Mouse (Mus musculus): ENCODE measurements around the gene Ttc28.

The Ttc28 gene

GRCm38 (mm10) chr5:111208660-111208969, 329.0 kb downstream of the Ttc28 start:
- no peak for DNase-seq (ENCODE audit: low read depth)

DNA sequence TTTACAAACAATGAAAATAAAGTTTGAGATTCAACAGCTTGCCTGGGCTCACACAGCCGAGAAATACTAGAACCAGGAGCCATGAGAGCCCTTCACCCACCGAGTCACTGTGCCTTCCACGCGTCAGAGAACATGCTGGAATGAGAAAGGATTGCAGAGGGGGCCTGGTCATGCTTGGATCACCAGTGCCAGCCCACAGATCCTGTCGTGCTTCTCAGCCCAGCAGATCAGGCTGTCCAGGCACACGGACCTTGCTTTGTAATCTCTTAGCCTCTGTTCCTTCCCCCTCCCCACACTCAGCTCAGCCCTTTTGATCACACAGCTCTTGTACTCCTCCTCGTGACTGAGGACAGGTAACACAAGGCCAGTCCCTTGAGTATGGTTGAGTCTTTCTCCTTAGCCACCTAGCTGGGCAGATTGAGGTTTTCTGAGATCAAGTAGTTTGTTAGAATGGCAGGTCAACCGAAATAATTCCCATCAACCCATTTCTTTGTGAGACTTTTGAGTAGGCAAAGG, 334.4 kb downstream of the Ttc28 start:
- no peak for DNase-seq (ENCODE audit: low read depth)

GRCm38 (mm10) chr5:111214890-111215289, 335.3 kb downstream of the Ttc28 start:
- no peak for DNase-seq (ENCODE audit: low read depth)

GRCm38 (mm10) chr5:111215722-111216121, 336.1 kb downstream of the Ttc28 start:
- no peak for DNase-seq (ENCODE audit: low read depth)

- no peak for DNase-seq (ENCODE audit: low read depth)
Measured at GRCm38 (mm10) chr5:111216166-111216565, 336.6 kb downstream of the Ttc28 start.

DNA sequence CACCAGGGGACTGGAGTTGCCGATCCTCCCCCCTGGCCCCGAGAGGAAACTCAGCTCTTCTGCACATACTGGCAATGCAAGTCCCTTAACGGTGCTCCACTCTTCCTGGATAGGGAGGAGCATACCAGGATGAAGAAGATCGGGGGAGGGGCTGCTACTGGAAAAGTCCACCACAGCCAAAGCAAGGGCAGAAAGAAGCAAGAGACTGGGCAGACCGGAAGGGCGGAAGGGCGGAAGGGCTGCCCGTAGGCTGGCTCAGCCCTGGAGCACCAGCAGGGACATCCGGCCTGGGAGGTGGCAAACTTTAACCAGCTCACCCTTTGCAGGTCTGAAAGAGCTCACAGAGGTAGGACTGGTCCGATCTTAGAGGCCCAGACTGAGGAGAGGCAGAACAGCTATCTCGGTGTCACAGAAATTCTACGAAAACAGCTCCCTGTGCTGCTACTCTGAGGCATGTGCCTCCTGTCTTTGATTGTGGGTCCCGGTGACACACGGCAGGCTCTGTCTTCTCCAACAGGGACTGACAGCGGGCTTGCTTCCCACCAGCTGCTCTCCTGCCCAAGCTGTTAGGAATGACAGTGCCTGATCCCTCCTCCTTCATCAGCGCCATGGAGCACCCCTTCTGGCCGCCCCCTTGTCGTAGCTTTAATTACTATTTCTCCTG, 338.0 kb downstream of the Ttc28 start:
- DNase-seq (ENCODE audit: low read depth): no peak

- no peak for DNase-seq (ENCODE audit: low read depth)
Measured at GRCm38 (mm10) chr5:111218111-111218891, 338.7 kb downstream of the Ttc28 start.

- no peak for DNase-seq (ENCODE audit: low read depth)
Measured at GRCm38 (mm10) chr5:111218998-111219397, 339.4 kb downstream of the Ttc28 start.

- DNase-seq (ENCODE audit: low read depth): no peak
Measured at GRCm38 (mm10) chr5:111220679-111221380, 341.2 kb downstream of the Ttc28 start.

DNA sequence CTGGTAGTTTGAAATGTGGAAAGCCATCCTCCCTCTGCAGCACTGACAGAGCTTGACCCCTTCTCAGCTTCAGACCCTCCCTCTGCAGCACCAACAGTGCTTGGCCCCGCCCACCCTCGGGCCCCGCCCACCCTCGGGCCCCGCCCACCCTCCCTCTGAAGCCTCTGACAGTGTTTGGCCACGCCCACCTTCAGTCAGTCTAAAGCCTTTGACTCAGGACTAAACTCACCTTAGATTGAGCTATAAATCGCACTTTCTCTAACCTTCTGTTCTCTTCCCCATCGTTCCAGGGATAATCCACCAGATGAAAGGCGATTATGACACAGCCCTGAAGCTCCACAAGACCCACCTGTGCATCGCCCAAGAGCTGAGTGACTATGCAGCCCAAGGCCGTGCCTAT, 343.2 kb downstream of the Ttc28 start:
- no peak for DNase-seq (ENCODE audit: low read depth)

DNA sequence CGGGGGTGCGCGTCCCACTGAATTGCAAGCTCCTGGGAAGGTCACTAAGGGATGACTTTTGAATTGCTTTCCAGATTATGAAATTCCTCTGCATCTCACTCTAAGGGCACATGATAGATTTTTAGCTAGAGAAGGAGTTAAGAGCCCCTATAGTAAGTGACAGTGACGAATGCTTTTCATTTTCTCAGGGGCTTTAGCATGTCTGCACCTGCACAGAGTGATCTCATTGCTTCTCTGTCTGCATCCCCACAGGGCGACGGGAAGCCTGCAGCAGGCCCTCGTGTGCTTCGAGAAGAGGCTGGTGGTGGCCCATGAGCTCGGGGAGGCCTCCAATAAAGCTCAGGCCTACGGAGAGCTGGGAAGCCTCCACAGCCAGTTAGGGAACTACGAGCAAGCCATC, 345.7 kb downstream of the Ttc28 start:
- DNase-seq (ENCODE audit: low read depth): no peak

- no peak for DNase-seq (ENCODE audit: low read depth)
Measured at GRCm38 (mm10) chr5:111226486-111226885, 346.9 kb downstream of the Ttc28 start.

DNA sequence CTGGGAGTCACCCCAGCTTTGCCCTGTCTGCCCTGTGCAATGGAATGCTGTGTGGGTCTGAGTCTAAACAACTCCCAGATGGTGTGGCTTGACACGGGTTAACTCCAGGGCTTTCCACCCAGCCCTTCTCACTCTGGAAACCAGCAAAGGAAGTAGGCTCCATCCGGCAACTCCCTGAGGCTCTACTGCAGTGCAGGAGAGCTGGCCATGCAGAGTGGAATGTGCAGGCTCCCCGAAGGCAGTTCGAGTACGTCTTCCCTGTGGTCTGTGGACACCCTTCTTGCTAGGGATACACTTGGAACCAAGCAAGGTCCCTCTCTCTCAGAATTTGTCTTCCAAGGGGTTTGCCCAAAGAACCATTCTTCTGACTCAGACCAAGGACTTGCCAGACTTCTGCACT, 348.2 kb downstream of the Ttc28 start:
- no peak for DNase-seq (ENCODE audit: low read depth)

DNA sequence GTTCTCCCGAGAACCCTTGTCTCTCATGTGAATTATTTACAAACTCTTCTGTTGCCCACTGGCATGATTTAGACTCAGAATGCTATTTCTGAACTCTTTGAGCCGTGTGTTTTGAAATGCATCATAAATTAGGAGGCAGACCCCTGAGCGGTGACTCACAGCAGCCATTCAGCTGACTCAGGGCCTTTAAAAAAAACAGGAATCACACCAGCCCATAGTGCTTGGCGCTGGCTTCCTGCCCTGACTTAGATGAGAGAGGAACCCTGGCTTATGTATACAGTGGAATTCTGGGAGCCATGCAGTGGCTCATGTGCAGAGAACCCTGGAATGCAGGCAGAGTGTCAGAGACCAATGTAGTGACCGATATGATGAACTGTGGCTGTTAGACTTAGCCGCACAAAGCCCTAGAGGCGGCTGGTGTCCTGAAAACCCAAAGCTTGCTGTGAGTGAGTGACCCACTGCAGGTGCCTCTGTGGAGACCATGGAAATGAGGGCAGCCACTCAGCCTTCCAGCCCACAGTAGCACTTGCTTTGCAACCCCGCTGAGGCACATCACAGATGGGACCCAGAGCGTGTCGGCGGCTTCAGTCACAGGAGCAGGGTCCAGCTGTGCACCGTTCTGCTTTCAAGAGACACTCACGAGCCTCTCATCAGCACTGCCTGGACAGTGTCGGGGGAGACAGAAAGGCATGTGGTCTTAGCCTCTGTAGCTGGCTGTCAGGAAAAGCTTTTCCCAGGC, 348.9 kb downstream of the Ttc28 start:
- DNase-seq (ENCODE audit: low read depth): no peak

GRCm38 (mm10) chr5:111229041-111229394, 349.4 kb downstream of the Ttc28 start:
- no peak for DNase-seq (ENCODE audit: low read depth)

DNA sequence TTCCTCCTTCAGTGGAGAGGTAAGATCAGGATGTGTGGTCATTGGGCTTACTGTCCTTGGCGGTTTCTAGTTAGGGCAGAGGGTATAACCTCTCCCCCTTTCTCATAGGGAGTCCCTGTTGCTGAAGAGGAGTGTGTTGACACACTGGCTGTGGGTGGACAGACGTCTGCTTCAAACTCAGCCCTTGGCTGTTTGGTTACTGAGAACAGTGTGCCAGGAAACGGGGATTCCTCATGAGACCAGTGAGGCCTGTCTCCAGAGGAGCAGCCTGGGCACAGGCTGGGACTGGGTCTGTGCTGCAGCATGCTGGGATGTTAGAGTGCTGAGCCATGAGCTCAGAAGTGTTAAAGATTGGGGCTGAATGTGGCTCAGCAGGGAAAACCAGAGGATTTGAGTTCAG, 350.1 kb downstream of the Ttc28 start:
- DNase-seq (ENCODE audit: low read depth): no peak

GRCm38 (mm10) chr5:111231044-111231443, 351.4 kb downstream of the Ttc28 start:
- DNase-seq (ENCODE audit: low read depth): no peak

DNA sequence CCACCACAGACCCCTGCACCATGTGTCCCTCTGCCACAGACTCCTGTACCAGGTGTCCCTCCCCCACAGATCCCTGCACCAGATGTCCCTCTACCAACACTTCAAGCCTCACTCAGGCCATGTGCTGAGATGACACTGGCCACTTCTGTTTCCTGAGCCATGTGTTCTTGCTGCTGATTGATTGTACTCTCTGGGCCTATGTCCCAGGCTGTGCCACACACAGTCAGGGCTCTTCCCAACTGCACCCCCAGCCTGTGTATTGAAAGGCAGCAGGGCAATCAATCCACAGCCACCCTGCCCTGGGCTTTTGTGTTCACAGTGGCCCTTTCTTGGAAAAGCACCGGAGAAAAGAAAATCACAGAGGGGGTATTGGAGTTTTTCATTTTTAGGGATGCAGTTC, 352.2 kb downstream of the Ttc28 start:
- no peak for DNase-seq (ENCODE audit: low read depth)

DNA sequence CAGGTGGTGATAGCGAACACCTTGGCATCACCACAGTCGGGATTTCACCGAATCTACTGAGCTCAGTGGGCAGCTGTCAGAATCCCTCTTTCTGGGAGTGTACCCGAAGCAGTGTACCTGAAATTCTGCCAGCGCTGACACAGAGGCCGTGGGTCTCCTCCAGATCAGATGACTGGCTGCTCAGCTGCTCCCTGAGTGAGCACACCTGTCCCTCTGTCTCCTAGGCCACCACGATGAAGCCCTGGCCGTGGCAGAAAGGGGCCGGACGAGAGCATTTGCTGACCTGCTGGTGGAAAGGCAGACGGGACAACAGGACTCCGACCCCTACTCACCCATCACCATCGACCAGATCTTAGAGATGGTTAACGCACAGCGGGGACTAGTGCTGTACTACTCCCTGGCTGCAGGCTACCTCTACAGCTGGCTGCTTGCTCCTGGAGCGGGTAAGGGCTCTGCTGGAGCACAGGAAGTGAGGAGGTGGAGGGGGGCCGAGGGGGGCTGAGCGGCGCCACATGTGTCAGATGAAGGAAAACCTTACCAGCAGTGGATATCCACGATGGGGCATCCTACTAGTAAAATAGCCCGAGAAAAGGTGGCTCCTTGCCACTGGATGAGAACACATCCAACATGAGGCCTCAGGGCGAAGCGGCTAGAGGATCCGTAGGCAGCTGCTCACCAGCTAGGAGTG, 353.6 kb downstream of the Ttc28 start:
- DNase-seq (ENCODE audit: low read depth): no peak

- no peak for DNase-seq (ENCODE audit: low read depth)
Measured at GRCm38 (mm10) chr5:111235131-111235530, 355.5 kb downstream of the Ttc28 start.

GRCm38 (mm10) chr5:111237176-111237636, 357.6 kb downstream of the Ttc28 start:
- no peak for DNase-seq (ENCODE audit: low read depth)

DNA sequence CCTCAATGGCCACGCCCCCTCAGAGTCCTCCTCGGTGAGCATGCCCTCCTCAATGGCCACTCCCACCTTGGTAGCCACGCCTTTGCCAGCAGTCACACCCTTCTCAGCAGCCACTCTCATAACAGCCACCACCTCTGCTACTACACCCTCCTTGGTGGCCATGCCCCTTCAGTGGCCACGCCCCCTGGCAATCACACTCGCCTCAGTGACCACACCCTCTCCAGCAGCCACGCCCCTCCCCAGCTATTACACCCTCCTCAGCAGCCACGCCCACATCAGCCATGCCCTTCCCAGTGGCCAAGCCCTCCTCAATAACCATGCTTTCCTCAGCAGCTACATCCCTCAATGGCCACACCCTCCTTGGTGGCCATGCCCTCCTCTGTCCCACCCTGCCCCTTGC, 359.6 kb downstream of the Ttc28 start:
- peak; percentile 56 for DNase-seq (ENCODE audit: low read depth)
